In the genomic region with DNA sequence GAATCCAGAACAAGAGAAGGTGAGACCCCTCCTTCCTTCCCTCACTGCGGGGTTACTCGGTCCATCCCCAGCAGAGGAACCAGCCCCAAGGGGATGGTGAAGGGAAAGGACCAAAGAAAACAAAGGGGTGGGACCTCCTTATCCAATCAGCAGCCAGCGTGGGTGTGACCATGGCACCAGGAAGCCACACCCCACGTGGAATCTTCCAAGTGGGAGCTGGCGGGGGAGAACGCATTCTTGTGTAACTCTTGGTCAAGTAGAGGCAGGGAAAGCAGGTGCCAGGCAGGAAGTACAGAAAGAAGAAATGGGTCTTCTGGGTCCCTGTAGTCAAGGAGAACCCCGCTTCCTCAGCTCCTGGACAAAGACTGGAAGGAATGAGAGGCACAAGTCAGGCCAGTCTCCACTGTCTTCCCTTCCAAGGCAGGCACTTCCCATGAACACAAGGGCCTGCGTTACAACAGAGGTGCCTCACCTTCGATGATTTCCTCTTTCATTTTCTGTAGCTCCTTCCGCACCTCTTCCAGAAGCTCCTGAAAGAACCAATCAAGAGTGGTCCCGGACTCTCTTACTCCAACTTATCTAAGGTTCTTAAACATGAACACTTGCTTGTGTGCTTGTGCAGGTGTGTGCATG, we compare ENCODE assay signal across 9 mouse cellular contexts. TPM values are rescaled to one million over a fixed set of nuclear protein-coding genes. Genes with fewer than 3 reads are reported as not detected.
DNase-seq lines count a peak whose midpoint lies in the region; ATAC-seq and TF ChIP-seq lines count a peak whose summit lies in the region.
"Had no signal": no experiment of that assay in that cellular context is flagged by ENCODE, and none has a peak within 500 bp of the region (broad histone marks: within the 10 kb centered on the region; RNA-seq: fewer than 3 reads in every experiment).

No protein-coding gene starts in this region.

- H3K4me2 ChIP-seq in heart, postnatal 0 days (ENCODE audit: low read depth, low read length): no peak overlapping the region
- no peak overlapping the region for H3K4me2 ChIP-seq in lung, embryonic 14.5 days
- H3K4me2 ChIP-seq in neural tube, embryonic 15.5 days: no peak overlapping the region

- H3K4me3 ChIP-seq in forebrain, embryonic 10.5 days: 0 out of 2 replicates have a peak overlapping the region, but pooled peaks have one; percentile 5
- H3K4me3 ChIP-seq in heart, postnatal 0 days (ENCODE audit: low read depth, low read length): no peak overlapping the region
- no peak overlapping the region for H3K4me3 ChIP-seq in lung, embryonic 14.5 days (ENCODE audit: low read depth, low read length)
- H3K4me3 ChIP-seq in neural tube, embryonic 15.5 days (replicated peaks): no peak overlapping the region

- H3K9me3 ChIP-seq in forebrain, embryonic 10.5 days: no peaks in the 10 kb centered on the region
- H3K9me3 ChIP-seq in heart, postnatal 0 days (replicated peaks; ENCODE audit: control insufficient read depth, low read length): no peaks in the 10 kb centered on the region
- no peaks in the 10 kb centered on the region for H3K9me3 ChIP-seq in lung, embryonic 14.5 days (ENCODE audit: low read depth, low read length)
- no peaks in the 10 kb centered on the region for H3K9me3 ChIP-seq in neural tube, embryonic 15.5 days (replicated peaks)

- TF ChIP-seq CTCF in heart, postnatal 0 days (IDR thresholded peaks at IDR 0.05; ENCODE audit: low read depth): no peak
- no peak for TF ChIP-seq CTCF in lung, embryonic 14.5 days (IDR thresholded peaks at IDR 0.05; ENCODE audit: low read depth)

- H3K27ac ChIP-seq in forebrain, embryonic 10.5 days: no peak overlapping the region; the same call in 1 of the 2 replicates
- peak overlapping the region; percentile 18; the same call in 1 of the 2 replicates for H3K27ac ChIP-seq in heart, postnatal 0 days (ENCODE audit: low read depth)
- H3K27ac ChIP-seq in lung, embryonic 14.5 days (ENCODE audit: low read depth): no peak overlapping the region
- no peak overlapping the region for H3K27ac ChIP-seq in neural tube, embryonic 15.5 days (replicated peaks)
- H3K27ac ChIP-seq: macrophage had no signal

- TF ChIP-seq EP300 in heart, postnatal 0 days (IDR thresholded peaks at IDR 0.05; ENCODE audit: low read depth): no peak

- peak; percentile 80 for ATAC-seq in heart, postnatal 0 days (ENCODE audit: insufficient read depth, low read depth)
- ATAC-seq in lung, embryonic 14.5 days (ENCODE audit: insufficient read depth): peak; percentile 82
- ATAC-seq in neural tube, embryonic 15.5 days (ENCODE audit: low FRiP score): peak; percentile 68

- H3K4me1 ChIP-seq in forebrain, embryonic 10.5 days: peaks cover 11% of the 10 kb centered on the region
- no peaks in the 10 kb centered on the region for H3K4me1 ChIP-seq in heart, postnatal 0 days (ENCODE audit: control insufficient read depth, insufficient read depth)
- no peaks in the 10 kb centered on the region for H3K4me1 ChIP-seq in lung, embryonic 14.5 days (ENCODE audit: insufficient read depth)
- H3K4me1 ChIP-seq in neural tube, embryonic 15.5 days: no peaks in the 10 kb centered on the region

- H3K9ac ChIP-seq in heart, postnatal 0 days (replicated peaks; ENCODE audit: low read depth, low read length): no peak overlapping the region
- H3K9ac ChIP-seq in lung, embryonic 14.5 days: no peak overlapping the region
- H3K9ac ChIP-seq in neural tube, embryonic 15.5 days (replicated peaks): no peak overlapping the region

- peak; percentile 19 for DNase-seq in thymus, postnatal 25 days
- DNase-seq in thymus, postnatal 14 days: no peak
- peak; percentile 67 for DNase-seq in forebrain, embryonic 10.5 days (ENCODE audit: extremely low spot score, low spot score)
- peak; percentile 63 for DNase-seq in heart, postnatal 0 days (ENCODE audit: low spot score)
- DNase-seq in kidney, postnatal 14 days: peak; percentile 85
- DNase-seq in lung, embryonic 14.5 days: peak; percentile 82
- peak; percentile 75 for DNase-seq in yolk sac, embryonic 10.5 days (ENCODE audit: low spot score)

- 37% methylated on average over 11 of the region's 11 CpGs for WGBS in forebrain, embryonic 10.5 days
- 40% methylated on average over 11 of the region's 11 CpGs for WGBS in heart, postnatal 0 days
- 38% methylated on average over 11 of the region's 11 CpGs for whole genome bisulfite sequencing in lung, embryonic 14.5 days
- 37% methylated on average over 11 of the region's 11 CpGs for WGBS in neural tube, embryonic 15.5 days

- H3K36me3 ChIP-seq in forebrain, embryonic 10.5 days (replicated peaks): peaks cover 78% of the 10 kb centered on the region
- peaks cover 80% of the 10 kb centered on the region for H3K36me3 ChIP-seq in heart, postnatal 0 days (replicated peaks; ENCODE audit: control insufficient read depth, insufficient read depth, low read length)
- H3K36me3 ChIP-seq in lung, embryonic 14.5 days (ENCODE audit: insufficient read depth): peaks cover 77% of the 10 kb centered on the region
- peaks cover 62% of the 10 kb centered on the region for H3K36me3 ChIP-seq in neural tube, embryonic 15.5 days

- H3K27me3 ChIP-seq in forebrain, embryonic 10.5 days (ENCODE audit: poor library complexity, severe bottlenecking): no peaks in the 10 kb centered on the region
- no peaks in the 10 kb centered on the region for H3K27me3 ChIP-seq in heart, postnatal 0 days (ENCODE audit: control insufficient read depth, insufficient read depth, low read length)
- no peaks in the 10 kb centered on the region for H3K27me3 ChIP-seq in lung, embryonic 14.5 days (ENCODE audit: insufficient read depth, low read length)
- H3K27me3 ChIP-seq in neural tube, embryonic 15.5 days (replicated peaks): no peaks in the 10 kb centered on the region

RNA-seq across cellular contexts. Expression of gene Vasp, which starts 14.1 kb away (rescaled TPM):
- polyA plus RNA-seq in forebrain, embryonic 10.5 days (2016; fragmentation: Nextera tagmentation; extraction: Ambion mirVana): 47.4 and 56.9 TPM in 2 replicates
- 115 and 127 TPM in 2 replicates for total RNA-seq in heart, postnatal 0 days (2014; rRNA removed; ENCODE audit: low replicate concordance)
- polyA plus RNA-seq in heart, postnatal 0 days (2015; fragmentation: Nextera tagmentation; extraction: Ambion mirVana): 67.7 and 72.2 TPM in 2 replicates
- 88.9 and 95.3 TPM in 2 replicates for polyA plus RNA-seq in lung, embryonic 14.5 days (2014; fragmentation: Nextera tagmentation; extraction: Ambion mirVana)
- 40.9 and 55.5 TPM in 2 replicates for polyA plus RNA-seq in neural tube, embryonic 15.5 days (2015; fragmentation: Nextera tagmentation; extraction: Ambion mirVana)

RNA-seq across cellular contexts. Expression of gene Ppm1n, which starts 22.4 kb away (rescaled TPM):
- polyA plus RNA-seq in forebrain, embryonic 10.5 days (2016; fragmentation: Nextera tagmentation; extraction: Ambion mirVana): 0.41 and 0.51 TPM in 2 replicates
- total RNA-seq in heart, postnatal 0 days (2014; rRNA removed; ENCODE audit: low replicate concordance): not detected in 2 replicates
- 0.47 and 0.56 TPM in 2 replicates for polyA plus RNA-seq in heart, postnatal 0 days (2015; fragmentation: Nextera tagmentation; extraction: Ambion mirVana)
- not detected in 2 replicates for polyA plus RNA-seq in lung, embryonic 14.5 days (2014; fragmentation: Nextera tagmentation; extraction: Ambion mirVana)
- polyA plus RNA-seq in neural tube, embryonic 15.5 days (2015; fragmentation: Nextera tagmentation; extraction: Ambion mirVana): 1.3 TPM in 2 replicates
- polyA plus RNA-seq: macrophage had no signal

RNA-seq across cellular contexts. Expression of gene Rtn2, which starts 24.9 kb away (rescaled TPM):
- 32.1 and 33.1 TPM in 2 replicates for polyA plus RNA-seq in forebrain, embryonic 10.5 days (2016; fragmentation: Nextera tagmentation; extraction: Ambion mirVana)
- total RNA-seq in heart, postnatal 0 days (2014; rRNA removed; ENCODE audit: low replicate concordance): 80.7 and 108 TPM in 2 replicates
- 51.7 and 53.6 TPM in 2 replicates for polyA plus RNA-seq in heart, postnatal 0 days (2015; fragmentation: Nextera tagmentation; extraction: Ambion mirVana)
- 8.0 and 9.1 TPM in 2 replicates for polyA plus RNA-seq in lung, embryonic 14.5 days (2014; fragmentation: Nextera tagmentation; extraction: Ambion mirVana)
- polyA plus RNA-seq in neural tube, embryonic 15.5 days (2015; fragmentation: Nextera tagmentation; extraction: Ambion mirVana): 105 and 121 TPM in 2 replicates

RNA-seq across cellular contexts. Expression of gene Opa3, which starts 29.4 kb away (rescaled TPM):
- polyA plus RNA-seq in forebrain, embryonic 10.5 days (2016; fragmentation: Nextera tagmentation; extraction: Ambion mirVana): 50.7 and 51.4 TPM in 2 replicates
- 52.9 and 56.4 TPM in 2 replicates for total RNA-seq in heart, postnatal 0 days (2014; rRNA removed; ENCODE audit: low replicate concordance)
- 37.6 and 40.5 TPM in 2 replicates for polyA plus RNA-seq in heart, postnatal 0 days (2015; fragmentation: Nextera tagmentation; extraction: Ambion mirVana)
- 38.0 and 39.4 TPM in 2 replicates for polyA plus RNA-seq in lung, embryonic 14.5 days (2014; fragmentation: Nextera tagmentation; extraction: Ambion mirVana)
- 37.8 and 37.9 TPM in 2 replicates for polyA plus RNA-seq in neural tube, embryonic 15.5 days (2015; fragmentation: Nextera tagmentation; extraction: Ambion mirVana)

RNA-seq across cellular contexts. Expression of gene Gpr4, which starts 45.2 kb away (rescaled TPM):
- polyA plus RNA-seq in forebrain, embryonic 10.5 days (2016; fragmentation: Nextera tagmentation; extraction: Ambion mirVana): 1.6 and 2.0 TPM in 2 replicates
- 3.5 and 10.6 TPM in 2 replicates for total RNA-seq in heart, postnatal 0 days (2014; rRNA removed; ENCODE audit: low replicate concordance)
- 3.6 TPM in 2 replicates for polyA plus RNA-seq in heart, postnatal 0 days (2015; fragmentation: Nextera tagmentation; extraction: Ambion mirVana)
- polyA plus RNA-seq in lung, embryonic 14.5 days (2014; fragmentation: Nextera tagmentation; extraction: Ambion mirVana): 1.6 and 2.2 TPM in 2 replicates
- polyA plus RNA-seq in neural tube, embryonic 15.5 days (2015; fragmentation: Nextera tagmentation; extraction: Ambion mirVana): 3.1 and 3.3 TPM in 2 replicates
